Mouse (Mus musculus) gastrocnemius, adult 18-20 months (tissue): ENCODE measurements around the gene Gm20867. TPM values are rescaled to one million over a fixed set of nuclear protein-coding genes. Genes with fewer than 3 reads are reported as not detected.
"Not testable (repeated sequence)": the region's sequence is repeated elsewhere in the genome, so short reads cannot be mapped to it uniquely, and the experiment has no call there.

Experiments
- DNase-seq: peaks from one replicate; pipeline ENCODE4 v3.0.0; 2021; ENCODE audit warnings: low spot score
- long read RNA-seq, 2 experiments: library from polyadenylated mRNA; stranded (forward); transcript quantifications; one replicate each; pipeline ENCODE4 v2.0.0; 2021
- total RNA-seq, 2 experiments: library from RNA; stranded (reverse); gene quantifications; 2 replicates each; pipeline ENCODE4 v1.2.3; 2021

Gene Gm20867
- total RNA-seq, result not detected
- long read RNA-seq, experiment 1, result 0 reads
- long read RNA-seq, experiment 2, result 0 reads

GRCm38 (mm10) chrY:77963104-77963503 lies at the start of gene Gm20867:
Gene Gm20867, minus strand, starts transcription at chrY:77963204.
- not testable (repeated sequence) for DNase-seq

Other genes starting within 250 kb of the Gm20867 start
- not detected for gene Gm29564, start 249.8 kb upstream of the Gm20867 start, total RNA-seq